Mouse (Mus musculus) T-helper 1 cell (primary cell): ENCODE results near the gene Abhd16a.

ENCODE experiments used
- in situ Hi-C: fragments of 300-600 bp; cut with MboI, MseI; formaldehyde crosslinking; loops from one replicate; pipeline ENCODE4 v1.15.1; 2025; ENCODE audit warnings: high pct_unique_total_duplicates

Abhd16a gene

DNA sequence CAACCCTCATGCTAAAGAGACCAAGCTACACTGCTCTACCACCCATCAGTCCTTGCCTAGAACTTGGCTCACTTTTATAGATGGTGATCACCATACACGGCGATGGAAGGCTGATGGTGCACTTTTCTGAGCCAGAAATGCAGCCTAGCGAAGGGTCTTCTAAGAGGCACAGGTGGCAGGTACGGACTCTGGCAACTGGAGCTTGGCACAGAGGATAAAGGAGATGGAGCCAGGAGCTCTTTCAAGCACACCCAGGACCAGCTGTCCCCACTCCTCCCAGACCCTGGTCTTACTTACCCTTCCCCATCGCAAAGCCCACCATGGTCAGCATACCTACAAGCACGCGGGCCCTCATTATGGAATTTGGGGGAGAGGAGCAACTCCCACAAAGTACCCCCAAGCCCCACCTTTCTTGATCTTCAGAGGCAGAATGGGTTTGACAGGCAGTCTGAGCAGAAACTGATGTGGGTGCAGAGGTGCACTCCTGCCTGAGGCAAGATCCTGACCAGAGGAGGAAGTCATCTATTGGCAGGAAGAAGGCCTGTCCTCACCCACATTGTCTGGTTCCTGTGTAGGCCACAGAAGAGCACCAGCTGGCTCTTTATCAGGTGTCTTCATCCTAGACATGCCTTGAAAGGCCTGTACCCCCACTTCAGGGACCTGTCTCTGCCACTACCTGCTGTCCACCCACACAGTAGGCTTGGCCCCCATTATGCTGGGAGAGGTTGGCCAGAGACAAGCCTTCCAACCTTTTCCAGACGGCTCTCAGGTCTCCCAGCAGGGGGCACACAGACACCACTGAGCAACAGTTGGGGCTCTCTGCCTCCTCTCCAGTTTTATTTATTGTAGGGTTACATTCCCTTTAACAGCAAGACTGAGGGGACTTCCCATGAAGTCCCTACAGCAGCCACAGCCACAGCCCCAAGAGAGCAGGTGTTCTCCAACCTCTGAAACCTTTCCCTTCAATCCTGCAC, 26.3 kb downstream of the Abhd16a start, which contains the start of gene Ly6g5b:
Gene Ly6g5b, minus strand, starts transcription at position 383 of the 974 bp plus-strand sequence.
- in situ Hi-C loops, result loop anchor here (25.0 kb wide), 1 partner anchor 478 kb away; the partner anchor contains the start of genes Atf6b, Fkbpl, Ppt2 and Prrt1

DNA sequence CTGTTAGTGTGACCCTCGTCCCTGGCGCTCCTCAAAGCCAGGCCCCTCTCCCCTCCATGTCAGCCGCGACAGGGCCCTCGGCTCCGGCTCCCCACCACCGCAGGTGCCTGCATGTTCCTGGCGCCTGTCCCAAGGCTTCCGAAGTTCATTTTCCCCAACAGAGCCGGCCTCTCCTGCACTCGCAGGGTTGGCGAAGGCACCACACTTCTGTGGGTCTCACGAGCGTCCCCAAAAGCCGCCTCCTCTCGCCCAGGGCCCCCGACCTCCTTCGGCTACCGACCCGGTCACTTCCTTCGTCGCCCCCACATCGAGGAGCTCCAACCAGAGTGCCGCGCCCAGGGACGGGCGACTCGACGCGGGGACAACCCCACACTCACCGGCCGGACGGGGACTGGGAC, 31.7 kb downstream of the Abhd16a start:
- in situ Hi-C loops, result loop anchor here (25.0 kb wide), 1 partner anchor 483 kb away; the partner anchor contains the start of genes Atf6b, Fkbpl, Ppt2 and Prrt1

DNA sequence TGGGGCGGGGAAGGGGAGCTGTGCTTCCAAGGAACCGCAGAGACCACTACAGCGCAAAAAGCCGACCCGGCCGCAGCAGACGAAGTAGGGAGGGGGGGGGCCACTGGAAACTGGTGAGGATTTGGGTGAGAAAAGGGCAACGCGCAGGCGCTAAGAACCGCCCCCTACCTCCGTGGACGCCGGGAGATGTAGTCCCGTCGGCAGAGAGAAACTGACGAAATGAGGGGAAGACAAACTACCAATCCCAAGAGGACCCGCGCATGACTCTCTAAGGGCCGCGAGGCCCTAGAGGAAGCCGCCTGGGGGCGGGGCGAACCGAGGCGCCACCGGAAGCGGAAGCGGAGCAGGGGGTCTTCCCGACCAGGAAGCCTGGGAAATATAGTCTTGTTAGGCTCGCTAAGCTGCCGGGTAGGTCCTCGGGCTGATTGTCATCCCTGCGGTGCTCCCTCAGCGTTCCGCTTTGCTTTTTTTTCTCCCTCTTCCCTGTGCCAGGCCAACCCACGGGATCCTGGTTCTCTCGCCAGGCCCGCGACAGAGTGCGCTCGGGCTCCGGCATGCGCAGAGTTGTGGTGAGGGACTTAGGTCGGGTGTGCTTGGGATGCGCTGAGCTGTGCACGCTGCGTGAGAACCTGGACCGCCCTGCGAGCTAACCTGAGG, 32.2 kb downstream of the Abhd16a start, which contains the start of gene Gpank1:
Gene Gpank1, plus strand, starts transcription at position 313 of the 657 bp plus-strand sequence.
- in situ Hi-C loops, result loop anchor here (25.0 kb wide), 1 partner anchor 484 kb away; the partner anchor contains the start of genes Atf6b, Fkbpl, Ppt2 and Prrt1

DNA sequence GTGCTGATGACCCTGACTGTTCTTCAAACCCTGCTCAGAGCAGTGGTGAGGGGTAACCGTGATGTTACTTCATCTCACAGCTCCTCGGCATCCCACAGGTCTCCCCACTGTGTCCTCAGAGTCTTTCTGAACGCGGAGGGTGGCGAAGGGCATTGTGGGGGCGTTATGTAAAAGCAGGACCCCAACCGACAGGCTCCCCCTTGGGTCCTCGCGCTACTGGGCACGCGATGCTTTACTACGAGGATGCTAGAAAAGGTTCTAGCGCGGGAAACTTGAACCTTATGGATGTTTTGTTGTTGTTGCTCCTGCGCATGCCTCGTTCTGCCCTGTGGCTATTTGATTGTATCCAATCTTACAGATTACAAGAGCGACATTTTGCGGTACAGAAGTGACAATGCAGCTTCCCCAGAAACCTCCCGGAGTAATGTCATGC, 32.8 kb downstream of the Abhd16a start, which contains the start of gene Csnk2b:
Gene Csnk2b, minus strand, starts transcription at position 183 of the 433 bp plus-strand sequence.
- in situ Hi-C loops, result loop anchor here (25.0 kb wide), 1 partner anchor 485 kb away; the partner anchor contains the start of genes Atf6b, Fkbpl, Ppt2 and Prrt1

DNA sequence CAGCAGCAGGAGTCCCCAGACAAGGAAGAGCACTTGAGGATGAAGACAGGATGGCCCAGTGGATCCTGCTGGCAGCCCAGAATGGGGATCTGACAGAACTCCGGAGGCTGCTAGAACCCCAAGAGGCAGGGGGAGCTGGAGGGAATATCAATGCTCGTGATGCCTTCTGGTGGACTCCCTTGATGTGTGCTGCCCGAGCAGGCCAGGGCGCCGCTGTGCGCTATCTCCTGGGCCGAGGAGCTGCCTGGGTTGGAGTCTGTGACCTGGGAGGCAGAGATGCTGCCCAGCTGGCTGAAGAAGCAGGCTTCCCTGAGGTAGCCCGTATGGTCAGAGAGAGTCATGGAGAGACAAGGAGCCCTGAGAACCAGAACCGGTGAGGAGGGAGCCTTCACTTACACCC, 34.2 kb downstream of the Abhd16a start:
- in situ Hi-C loops, result loop anchor here (25.0 kb wide), 1 partner anchor 486 kb away; the partner anchor contains the start of genes Atf6b, Fkbpl, Ppt2 and Prrt1

DNA sequence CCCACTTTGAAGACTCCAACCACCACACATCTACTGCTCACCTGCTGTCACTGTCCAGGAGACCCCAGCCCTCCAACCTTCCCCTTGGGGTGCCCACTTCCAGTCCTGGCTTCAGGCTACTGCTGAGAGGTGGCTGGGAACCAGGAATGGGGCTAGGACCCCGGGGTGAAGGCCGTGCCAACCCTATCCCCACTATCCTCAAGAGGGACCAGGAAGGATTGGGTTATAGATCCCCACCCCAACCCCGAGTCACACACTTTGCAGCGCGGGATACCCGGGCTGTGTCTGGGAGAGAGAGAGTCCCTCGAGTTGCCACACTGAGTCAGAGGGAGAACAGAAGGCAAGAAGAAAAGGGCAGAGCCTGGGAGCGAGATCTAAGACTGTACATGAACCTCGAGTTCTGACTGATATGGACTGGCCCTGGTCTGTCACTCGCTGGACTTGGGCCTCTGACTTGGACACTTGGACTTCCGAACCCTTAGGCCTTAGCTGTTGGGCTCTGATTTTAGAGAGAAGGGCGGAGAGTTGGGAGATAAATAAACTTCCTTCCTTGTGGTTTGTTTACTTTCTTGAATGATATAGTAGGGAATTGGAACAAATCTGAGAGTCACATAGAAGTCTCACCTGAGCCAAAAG, 35.3 kb downstream of the Abhd16a start:
- in situ Hi-C loops, result loop anchor here (25.0 kb wide), 1 partner anchor 487 kb away; the partner anchor contains the start of genes Atf6b, Fkbpl, Ppt2 and Prrt1

DNA sequence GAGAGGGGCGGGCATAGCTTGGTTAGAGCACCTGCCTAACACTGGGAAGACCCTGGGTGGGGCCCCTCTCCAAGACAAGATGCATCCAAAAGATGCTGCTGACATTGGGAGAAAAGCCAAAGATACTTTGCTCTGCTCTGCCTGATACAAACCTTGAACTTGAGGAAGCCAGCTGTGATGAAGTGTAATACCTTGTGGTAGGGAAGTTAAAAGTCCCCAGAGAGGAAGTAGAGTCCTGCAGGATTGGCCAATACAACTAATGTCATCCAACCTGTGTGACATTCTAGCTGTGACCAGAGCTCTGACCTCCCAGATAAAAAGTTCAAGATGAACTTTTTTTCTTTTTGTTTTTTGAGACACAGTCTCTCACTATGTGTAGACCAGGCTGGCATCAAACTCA, 36.0 kb downstream of the Abhd16a start:
- in situ Hi-C loops, result no loop called here

DNA sequence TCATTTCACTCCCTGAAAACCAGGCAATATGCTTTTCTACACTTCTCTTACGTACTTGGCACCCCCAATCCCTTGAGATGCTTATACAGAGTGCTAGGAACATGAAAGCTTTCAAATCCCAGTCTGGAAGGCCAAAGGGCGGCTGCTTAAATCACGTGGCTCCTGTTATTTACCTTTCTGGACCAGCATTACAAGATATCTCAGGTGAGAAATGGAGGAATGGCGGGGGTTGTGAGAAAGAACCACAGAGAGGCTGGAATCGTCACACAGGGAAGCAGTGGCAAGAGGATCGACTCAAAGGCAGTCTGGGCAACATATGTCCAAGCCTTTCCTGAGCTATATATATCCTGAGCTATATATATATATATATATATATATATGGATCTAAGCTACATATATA, 36.5 kb downstream of the Abhd16a start:
- in situ Hi-C loops, result no loop called here

DNA sequence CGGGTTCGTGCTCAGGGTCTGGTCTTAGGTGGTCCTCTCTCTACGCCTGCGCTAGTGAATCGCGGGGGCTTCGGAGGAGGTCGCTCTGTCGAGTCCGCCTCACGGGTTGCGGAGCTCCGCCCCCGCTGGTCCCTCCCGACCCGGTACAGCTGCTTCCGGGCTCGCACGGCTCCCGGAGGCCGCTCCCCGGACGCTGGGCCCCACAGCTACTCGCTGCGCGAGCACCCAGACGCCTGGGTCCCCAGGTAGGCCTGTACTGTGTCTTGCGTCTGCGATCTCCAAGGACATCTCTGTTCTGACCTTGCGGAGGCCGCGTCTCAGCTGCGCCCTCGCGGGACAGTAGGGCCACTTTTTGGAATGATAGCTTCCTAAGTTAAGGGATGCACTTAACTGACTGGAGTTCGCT, 37.1 kb downstream of the Abhd16a start, which contains the start of gene D17H6S53E:
Gene D17H6S53E, plus strand, starts transcription at position 168 of the 406 bp plus-strand sequence.
- in situ Hi-C loops, result no loop called here

DNA sequence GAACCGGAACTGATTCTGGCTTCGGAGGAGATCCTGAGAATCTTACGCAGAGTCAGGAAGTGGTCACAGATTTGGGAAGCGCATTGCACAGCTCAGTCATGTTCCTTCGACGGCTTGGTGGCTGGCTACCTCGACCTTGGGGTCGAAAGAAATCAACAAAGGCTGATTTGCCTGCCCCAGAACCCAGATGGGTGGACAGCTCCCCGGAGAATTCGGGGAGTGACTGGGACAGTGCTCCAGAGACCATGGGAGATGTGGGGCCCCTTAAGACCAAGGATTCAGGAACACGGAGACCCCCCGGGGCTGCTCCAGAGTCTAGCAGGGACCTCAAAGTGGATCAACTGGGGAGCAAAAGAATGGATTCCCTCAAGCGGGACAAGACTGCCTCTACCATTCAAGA, 38.0 kb downstream of the Abhd16a start:
- in situ Hi-C loops, result no loop called here

DNA sequence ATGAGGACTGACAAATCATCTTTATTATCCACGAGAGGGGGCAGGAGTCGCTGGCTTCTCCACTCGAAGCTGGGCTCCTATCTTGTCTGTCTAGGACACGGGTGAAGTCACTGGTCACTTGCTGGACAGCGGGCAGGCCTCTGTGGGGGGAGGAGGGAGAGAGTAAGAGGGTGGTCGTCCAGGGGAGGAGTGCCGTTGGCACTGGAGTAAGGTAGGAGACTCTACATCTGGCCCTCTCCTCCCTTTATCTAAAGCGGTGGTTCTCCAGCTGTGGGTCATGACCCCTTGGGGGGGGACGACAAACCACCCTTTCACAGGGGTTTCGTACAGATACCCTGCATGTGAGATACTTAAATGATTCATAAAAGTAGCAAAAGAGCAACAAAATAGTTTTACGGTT, 39.9 kb downstream of the Abhd16a start:
- in situ Hi-C loops, result no loop called here

DNA sequence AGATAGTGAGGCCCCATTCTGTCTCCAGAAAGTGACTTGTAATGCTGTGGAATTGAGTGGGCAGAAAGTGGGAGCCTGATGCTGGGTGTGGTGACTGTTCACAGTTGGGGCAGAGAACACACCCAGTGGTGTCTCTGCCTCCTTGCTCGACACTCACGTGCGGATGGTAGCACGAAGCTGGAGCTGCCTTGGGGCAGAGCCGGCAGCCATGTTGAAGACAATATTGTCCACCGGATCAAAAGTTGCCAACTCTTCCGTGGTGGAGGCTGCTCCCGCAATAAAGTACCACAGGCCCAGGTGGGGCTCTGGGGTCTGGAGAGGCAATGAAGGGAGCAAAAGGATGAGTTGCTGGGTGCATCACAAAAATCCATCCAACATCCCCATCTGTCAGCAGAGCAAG, 42.0 kb downstream of the Abhd16a start:
- in situ Hi-C loops, result no loop called here

DNA sequence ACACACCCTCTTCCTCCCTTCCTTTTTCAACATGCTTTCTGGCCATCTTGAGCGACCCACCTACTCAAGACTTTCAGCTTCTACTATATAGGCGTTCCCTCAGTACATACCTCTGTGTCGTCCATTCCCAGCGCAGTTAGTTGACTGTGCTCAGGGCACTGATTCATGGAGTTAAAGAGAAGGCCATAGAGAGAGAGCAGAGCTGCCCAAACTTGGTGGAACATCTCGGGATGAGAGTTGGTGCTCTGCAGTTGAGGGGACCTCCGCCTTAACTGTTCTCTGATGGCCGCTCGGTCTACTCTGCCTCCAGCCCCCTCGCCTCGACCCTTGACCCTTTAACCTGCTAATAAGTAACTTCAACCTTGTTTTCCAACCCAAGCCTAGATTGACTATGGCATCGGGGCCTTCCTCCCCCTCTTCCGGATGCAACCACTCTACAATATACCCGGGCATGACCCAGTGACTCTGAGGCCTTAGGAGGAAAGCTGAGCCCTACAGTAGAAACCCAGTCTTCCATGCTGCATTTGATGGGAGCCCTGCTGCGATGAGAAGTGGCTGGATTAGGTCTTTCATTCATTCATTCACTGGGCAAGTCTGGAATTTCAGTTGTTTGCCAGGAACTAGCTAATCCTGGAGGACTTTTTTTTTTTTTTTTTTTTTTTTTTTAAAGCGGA, 42.6 kb downstream of the Abhd16a start, which contains the start of gene Apom:
Gene Apom, minus strand, starts transcription at position 551 of the 674 bp plus-strand sequence.
- in situ Hi-C loops, result no loop called here

DNA sequence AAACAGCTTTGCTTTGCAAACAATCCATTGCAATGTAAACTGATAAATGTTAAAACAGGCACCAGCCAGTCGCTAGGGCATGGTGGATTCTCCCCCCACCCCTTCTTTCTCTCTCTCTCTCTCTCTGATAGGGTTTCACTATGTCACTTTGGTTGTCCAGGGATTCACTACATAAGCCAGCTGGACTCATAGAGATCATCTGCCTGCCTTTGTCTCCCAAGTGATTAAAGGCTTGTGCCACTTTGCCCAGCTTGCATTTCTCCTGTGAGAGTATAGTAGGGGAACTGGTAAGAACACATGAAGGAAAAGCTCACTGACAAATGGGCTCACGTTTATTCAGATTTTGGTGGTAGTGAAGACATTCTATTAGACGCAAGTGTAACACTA, 43.1 kb downstream of the Abhd16a start:
- in situ Hi-C loops, result no loop called here

DNA sequence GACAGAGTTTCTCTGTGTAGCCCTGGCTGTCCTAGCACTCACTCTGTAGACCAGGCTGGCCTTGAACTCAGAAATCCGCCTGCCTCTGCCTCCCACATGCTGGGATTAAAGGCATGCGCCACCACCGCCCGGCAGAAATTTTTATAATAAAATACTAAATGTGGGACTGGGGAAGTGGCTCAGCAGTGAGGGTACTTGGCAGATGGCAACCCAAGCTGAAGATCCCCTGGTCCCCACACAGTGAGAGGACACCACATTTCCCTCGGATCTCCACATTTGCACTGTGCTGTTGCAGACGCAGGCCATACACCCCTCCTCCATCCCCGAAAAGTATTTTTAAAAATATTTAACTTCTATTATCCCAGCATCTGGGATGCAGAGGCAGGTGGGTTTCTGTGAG, 44.5 kb downstream of the Abhd16a start:
- in situ Hi-C loops, result no loop called here

DNA sequence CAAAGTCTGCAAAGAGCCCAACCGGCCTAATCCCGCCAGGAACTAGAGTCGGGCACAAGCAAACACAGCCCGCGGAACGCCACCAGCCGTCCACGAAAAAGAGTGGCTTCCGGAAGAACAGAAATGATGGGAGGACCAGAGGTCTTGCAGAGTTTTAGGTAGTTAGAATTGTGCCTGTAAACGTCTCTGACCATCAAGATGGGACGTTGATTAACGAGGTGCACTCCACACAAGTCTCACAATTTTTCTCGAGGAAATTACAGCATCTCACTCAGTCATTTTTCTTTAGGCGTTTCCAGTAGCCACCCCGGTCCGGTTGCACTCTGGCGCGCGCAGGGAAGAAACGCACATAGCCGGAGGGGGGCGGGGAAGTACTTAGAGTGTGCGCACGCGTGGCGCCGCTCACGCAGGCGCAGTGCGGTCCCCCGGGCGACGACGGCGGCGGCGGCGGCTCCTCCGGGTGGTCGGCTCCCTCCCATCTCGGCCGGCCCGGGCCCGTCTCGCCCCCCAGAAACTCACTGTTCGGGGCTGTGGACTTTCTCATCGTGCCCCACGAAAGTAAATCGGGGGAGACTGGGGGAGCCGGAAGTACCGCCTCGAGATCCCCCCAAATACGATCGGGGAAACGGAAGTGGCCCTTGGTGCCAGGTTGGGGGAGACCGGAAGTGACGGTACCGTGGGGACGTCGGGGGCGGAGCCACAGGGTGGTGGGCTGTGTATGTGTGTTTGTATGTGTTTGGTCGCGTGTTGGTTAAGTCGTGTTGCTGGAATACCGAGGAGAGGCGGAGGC, 45.9 kb downstream of the Abhd16a start, which contains the start of gene Bag6:
Gene Bag6, plus strand, starts transcription at position 378 of the 790 bp plus-strand sequence.
- in situ Hi-C loops, result no loop called here

DNA sequence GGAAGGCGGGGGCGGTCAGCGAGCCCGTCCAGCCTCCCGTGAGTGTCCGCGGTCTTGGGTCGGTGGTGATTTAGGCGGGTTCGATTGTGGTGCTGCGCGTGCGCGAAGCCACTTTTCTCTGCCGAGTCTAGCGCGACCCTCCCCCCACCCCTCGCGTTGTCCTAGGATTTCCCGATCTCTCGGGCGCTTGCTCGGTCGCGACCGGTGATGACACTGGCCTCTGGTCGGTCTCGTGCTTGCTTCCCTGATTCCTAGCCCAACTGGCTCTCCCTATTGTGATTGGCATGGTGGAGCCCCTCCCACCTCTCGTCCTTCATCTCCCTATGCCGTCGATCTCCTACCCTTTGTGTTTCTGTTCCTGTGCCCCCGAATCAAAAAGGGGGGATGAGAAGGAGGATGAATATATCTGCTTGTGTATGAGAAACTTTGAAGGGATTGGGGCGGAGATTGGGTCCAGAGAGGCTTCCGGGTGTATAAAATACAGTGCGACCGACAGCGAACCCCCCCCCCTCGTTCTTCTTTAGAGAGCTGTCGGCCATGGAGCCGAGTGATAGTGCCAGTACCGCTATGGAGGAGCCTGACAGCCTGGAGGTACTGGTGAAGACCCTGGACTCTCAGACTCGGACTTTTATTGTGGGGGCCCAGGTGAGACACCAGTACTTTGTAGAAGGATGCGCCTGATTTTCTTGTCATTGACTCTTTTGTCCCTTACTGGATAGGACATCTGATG, 46.7 kb downstream of the Abhd16a start:
- in situ Hi-C loops, result no loop called here

DNA sequence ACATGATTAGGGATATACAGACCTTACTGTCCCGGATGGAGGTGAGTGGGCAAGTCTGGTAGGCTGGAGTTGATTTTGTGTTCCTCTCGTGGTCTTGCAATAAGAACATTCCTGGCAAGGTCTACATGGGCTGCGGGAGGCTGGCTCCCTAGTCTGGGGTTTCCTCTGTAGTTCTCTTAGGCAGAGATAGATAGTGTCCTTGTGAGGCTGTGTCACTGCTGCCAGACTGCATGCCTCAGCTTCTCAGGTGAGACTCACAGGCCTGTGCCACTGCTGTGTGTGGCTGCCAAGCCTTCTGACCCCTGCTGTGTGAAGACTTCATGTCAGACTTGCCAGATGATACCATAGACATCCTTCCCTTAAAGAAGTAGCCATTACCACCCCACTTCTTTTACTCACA, 50.2 kb downstream of the Abhd16a start:
- in situ Hi-C loops, result no loop called here

DNA sequence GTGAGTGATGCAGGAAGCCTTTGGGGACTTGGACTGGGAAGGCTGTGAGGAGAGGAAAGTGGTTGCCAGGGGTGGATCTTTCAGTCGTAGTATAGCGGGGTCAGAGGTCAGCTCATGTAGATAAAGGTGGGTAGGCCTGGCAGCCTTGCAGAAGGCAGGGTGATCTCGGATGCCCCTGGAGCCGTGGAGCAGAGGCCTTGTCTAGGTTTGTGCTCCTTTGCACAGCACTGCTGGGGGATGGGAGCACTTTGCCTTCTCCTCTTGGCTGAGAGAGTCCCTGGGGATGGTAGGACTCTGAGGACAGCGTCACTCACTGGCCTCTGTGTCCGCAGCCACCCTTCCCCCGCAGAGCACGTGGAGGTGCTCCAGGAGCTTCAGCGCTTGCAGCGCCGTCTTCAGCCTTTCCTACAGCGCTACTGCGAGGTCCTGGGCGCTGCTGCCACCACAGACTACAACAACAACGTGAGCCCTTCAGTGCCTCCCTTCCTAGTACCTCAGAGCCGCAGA, 51.5 kb downstream of the Abhd16a start:
- in situ Hi-C loops, result no loop called here
